Mouse (Mus musculus) layer of hippocampus, adult 2 months (tissue): ENCODE measurements around the gene Pspc1. TPM values are rescaled to one million over a fixed set of nuclear protein-coding genes. Genes with fewer than 3 reads are reported as not detected.
"Not testable (repeated sequence)": the region's sequence is repeated elsewhere in the genome, so short reads cannot be mapped to it uniquely, and the experiment has no call there.

ENCODE experiments used
- DNase-seq, 2 experiments: peaks; one replicate each; pipeline ENCODE4 v3.0.0; 2022; ENCODE audit warnings: low spot score in 2 of 2
- H3K27ac ChIP-seq: fragments of 200-600 bp; 2 replicates; pipeline ENCODE4 v1.8.1; 2022
- H3K4me3 ChIP-seq: fragments of 200-600 bp; 2 replicates; pipeline ENCODE4 v1.8.1; 2022; ENCODE audit warnings: mild to moderate bottlenecking
- CTCF ChIP-seq: fragments of 200-600 bp; conservative IDR thresholded peaks from 2 replicates; pipeline ENCODE4 v1.8.1; 2022; ENCODE audit warnings: antibody characterized with exemption, mild to moderate bottlenecking, moderate library complexity
- total RNA-seq, 2 experiments: library from RNA; stranded (reverse); gene quantifications; 2 replicates each; pipeline ENCODE4 v1.2.3; 2021

Gene Pspc1
- total RNA-seq, 2 experiments from 2014 or later: 59.5 to 70.8 TPM

DNA sequence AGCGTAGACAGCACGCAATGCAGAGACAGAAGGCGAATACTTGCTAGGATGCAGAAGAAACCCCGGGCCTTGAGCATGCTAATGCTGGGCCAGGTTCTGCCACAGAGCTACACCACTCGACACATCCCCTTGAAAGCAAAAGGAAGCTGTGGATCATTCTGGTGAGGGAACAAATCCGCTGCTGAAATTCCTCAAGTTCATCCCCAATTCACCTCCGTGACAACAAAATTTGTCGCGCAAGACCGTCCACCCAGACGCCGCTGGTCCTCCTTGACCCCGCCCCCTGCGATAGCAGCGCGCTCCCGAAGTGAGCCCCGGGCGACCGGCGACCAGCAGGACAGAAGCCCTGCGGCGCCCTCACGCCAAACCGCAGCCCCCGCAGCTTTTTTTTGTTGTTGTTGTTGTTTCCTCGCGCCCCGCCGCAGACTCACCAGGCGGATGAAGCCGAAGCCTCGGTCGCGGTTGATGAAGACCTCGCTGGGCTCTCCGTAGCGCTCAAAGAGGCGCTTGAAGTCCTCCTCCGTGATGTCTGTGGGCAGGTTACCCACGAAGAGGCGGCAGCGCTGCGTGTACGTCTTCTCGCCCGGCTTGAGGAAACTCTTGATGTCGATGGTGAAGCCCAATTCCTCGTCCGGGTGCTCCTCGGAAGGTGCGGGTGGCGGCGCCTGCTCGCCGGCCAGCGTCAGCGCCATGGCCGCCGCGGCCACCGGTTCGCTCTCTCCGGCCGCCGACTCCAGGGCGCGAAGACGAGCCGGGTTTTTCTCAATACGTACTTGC is 568 bp downstream of the Pspc1 start:
- Histone ChIP-seq H3K4me3 (peak overlapping the region; percentile 93), H3K27ac (peak overlapping the region; percentile 95)
- TF ChIP-seq CTCF: 0 out of 2 replicates have a peak, but pooled peaks have one; percentile 1
- peak; percentile 23 to 54 for DNase-seq

- DNase-seq: no peak
- TF ChIP-seq CTCF: no peak
- Histone ChIP-seq H3K4me3 (peak overlapping the region; percentile 93), H3K27ac (no peak overlapping the region)
Observed at GRCm38 (mm10) chr14:56776571-56777238, 1.4 kb downstream of the Pspc1 start.

DNA sequence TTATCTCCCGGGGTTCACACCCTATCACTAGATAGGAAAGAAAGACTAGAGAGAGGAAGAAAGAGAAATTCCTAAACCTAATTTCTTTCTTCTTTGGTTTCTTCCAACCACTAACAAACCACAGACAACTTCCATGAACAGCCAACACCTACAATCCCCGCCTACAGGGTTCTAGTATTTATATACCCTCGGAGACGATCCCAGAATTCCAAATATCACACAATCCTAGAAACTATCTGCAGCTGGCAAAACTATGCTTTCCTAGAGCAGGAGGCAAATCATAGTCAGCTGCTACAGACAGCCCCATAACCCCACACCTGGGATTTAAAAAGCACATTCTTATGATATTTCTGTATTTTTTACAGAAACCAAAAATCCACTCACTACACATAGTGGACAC is 2.7 kb downstream of the Pspc1 start:
- Histone ChIP-seq H3K4me3 (peak overlapping the region; percentile 93; the same call in 1 of the 2 replicates), H3K27ac (no peak overlapping the region)
- TF ChIP-seq CTCF: no peak
- DNase-seq: no peak

DNA sequence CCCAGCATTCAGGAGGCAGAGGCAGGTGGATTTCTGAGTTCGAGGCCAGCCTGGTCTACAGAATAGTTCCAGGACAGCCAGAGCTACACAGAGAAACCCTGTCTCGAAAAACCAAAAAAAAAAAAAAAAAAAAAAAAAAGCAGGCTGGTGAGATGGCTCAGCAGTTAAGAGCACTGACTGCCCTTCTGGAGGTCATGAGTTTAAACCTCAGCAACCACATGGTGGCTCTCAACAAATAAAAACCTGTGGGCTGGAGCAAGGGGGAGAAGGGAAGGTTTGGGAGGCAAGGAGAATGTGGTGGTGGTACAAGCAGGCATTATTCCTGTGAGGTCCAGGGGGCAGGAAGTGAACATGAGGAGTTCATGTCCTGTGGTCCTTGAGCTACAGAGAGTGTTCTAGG is 11.7 kb downstream of the Pspc1 start:
- not testable (repeated sequence) for H3K27ac ChIP-seq, DNase-seq, H3K4me3 ChIP-seq

DNA sequence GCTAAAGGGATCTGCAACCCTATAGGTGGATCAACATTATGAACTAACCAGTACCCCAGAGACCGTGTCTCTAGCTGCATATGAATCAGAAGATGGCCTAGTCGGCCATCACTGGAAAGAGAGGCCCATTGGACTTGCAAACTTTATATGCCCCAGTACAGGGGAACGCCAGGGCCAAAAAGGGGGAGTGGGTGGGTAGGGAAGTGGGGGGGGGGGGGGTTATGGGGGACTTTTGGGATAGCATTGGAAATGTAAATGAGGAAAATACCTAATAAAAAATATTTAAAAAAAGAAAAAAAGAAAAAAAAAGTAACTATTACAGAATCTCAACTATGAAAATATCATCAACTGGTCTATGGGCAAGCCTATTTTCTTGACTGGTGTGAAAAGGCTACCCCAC is 13.0 kb downstream of the Pspc1 start:
- not testable (repeated sequence) for H3K4me3 ChIP-seq, H3K27ac ChIP-seq, DNase-seq

DNA sequence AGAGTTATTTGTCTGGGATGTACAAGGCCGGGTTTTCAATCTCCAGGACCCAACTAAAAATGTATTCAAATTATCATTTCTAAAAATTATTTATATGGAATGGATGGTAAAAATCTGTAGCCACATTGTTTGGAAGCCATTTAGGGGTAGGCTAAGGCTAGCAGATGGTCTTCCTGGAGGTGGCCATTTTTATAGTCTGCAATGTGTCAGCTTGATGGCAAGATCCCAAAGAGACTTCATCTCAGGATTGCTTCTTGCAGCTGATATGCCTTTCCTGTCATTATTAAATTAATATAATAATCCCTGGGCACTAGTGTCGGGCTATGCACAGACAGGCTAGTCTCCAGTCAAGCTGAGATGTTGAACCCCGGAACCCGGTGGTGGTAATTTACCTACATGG is 26.8 kb downstream of the Pspc1 start:
- no peak overlapping the region for H3K27ac ChIP-seq
- TF ChIP-seq CTCF: no peak
- no peak for DNase-seq

DNA sequence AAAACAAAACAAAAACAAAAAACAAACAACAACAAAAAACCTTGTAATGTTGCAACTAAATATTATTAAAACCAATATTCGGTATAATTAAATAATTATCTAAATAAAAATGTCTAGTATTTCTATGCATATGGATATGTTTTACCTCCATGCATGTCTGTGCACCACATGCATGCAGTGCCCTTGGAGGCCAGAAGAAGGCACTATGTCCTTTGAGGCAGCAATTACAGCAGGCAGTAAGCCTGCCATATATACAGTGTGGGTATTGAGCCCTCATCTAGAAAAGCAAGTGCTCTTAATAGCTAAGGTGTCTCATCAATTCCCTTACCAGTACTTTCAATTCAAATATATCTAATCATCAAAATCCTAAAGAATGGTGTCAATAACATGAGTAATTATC is 37.9 kb downstream of the Pspc1 start:
- peak; percentile 44 for TF ChIP-seq CTCF
- DNase-seq: no peak
- no peak overlapping the region for H3K4me3 ChIP-seq
- H3K27ac ChIP-seq: no peak overlapping the region

More for the DNA sequence above, 26.8 kb downstream of the Pspc1 start:
- H3K4me3 ChIP-seq: no peak overlapping the region

DNA sequence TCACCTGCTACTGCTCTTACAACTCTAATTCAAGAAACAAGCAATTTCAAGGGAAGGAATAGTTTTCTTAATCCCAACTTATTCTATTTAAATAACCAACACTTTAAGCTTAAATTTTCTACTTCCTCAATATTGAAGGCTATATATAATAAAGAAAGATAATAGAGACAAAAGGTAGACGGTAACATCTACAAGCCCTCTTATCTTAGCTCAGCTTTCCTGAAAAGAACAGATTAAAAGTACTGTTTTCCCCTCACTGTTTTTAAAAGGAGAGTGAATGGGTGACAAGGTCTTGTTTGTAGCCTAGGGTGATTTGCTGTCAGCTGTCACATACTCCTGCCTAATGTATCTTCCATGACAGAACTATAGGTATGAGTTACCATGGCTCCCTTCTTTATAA is 51.6 kb downstream of the Pspc1 start:
- no peak for TF ChIP-seq CTCF
- no peak for DNase-seq

DNA sequence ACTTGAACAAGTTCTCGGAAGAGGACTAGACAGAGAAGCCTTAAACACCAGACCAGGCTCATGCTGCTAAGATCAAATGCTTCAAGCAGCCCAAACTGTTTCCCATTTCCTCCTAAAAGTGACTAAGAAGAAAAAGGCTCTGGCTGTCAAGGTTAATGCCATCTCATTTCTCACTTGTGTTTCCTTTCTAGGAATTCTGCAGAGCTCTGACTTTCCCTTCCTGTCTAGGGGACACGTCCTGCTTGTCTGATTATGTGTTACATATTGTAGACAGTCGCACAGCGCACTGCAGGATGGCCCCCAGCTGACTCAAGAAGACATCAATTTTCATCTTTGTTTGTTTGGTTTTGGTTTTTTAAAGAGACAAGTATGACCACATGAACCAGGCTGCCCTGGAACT is 72.4 kb downstream of the Pspc1 start:
- no peak for DNase-seq
- H3K4me3 ChIP-seq: no peak overlapping the region
- H3K27ac ChIP-seq: no peak overlapping the region
- TF ChIP-seq CTCF: no peak

More for the DNA sequence above, 51.6 kb downstream of the Pspc1 start:
- no peak overlapping the region for H3K27ac ChIP-seq
- no peak overlapping the region for H3K4me3 ChIP-seq

DNA sequence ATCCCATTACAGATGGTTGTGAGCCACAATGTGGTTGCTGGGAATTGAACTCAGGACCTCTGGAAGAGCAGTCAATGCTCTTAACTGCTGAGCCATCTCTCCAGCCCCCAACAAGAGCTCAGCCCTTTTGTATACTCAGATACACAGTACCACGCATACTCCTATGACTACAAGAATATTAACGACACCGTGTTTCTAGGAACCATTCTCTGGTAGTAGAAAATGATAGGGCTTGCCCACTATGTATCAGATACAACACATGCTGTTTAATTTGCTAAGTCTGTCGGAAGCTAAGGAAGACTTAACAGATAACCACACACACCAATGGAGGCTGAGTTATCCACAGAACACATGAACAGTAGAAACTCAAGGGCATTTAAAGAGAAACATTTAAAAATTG is 75.5 kb downstream of the Pspc1 start:
- TF ChIP-seq CTCF: no peak
- no peak overlapping the region for H3K4me3 ChIP-seq
- no peak overlapping the region for H3K27ac ChIP-seq
- no peak for DNase-seq

DNA sequence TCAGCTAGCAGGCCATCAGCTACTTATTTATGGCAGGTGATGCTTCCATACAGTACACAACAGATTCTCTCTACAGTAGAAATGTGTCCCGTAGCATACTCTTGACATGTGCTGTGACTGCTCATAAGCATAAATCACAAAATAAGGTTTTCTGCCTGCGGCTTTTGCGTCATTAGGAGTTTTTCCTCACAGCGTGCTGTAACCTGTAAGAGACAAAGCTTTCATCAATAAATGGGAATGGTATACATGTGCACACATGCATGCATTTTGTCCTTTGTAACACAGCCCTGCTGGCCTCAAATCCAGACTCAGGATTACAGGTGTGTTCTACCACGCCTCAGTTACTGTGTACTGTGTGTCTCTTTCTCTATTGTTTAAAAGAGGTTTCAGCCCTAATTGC is 80.3 kb downstream of the Pspc1 start:
- H3K4me3 ChIP-seq: no peak overlapping the region
- H3K27ac ChIP-seq: peak overlapping the region; percentile 0; the same call in 1 of the 2 replicates
- no peak for DNase-seq
- TF ChIP-seq CTCF: no peak

- Histone ChIP-seq H3K27ac (no peak overlapping the region), H3K4me3 (no peak overlapping the region)
- no peak for DNase-seq
- TF ChIP-seq CTCF: no peak
Observed at GRCm38 (mm10) chr14:56695495-56695894, 82.6 kb downstream of the Pspc1 start.

- H3K4me3 ChIP-seq: no peak overlapping the region
- no peak for DNase-seq
- TF ChIP-seq CTCF: no peak
- H3K27ac ChIP-seq: no peak overlapping the region
Observed at GRCm38 (mm10) chr14:56689766-56690165, 88.3 kb downstream of the Pspc1 start.

DNA sequence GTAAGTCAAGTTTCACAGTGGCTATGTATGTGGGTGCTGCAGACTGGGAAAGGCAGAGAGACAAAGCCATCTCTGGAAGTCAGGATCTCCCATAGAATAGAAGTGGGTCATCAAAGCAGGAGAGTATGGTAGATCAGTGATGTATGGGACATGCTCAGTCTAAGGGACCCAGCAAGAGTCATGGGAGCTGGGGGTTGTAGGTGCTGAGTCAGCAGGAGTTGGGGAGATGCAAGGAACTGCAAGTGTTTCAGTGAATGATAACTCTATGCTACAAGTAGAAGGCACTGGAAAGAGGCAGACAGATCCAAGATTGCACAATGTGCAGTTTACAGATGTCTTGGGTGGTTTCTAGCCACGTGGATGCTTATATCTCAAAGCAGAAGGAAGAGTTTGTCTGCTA is 89.0 kb downstream of the Pspc1 start:
- Histone ChIP-seq H3K4me3 (no peak overlapping the region), H3K27ac (no peak overlapping the region)
- TF ChIP-seq CTCF: no peak
- no peak for DNase-seq
